Mouse (Mus musculus): ENCODE measurements around the gene Odf3. TPM values are rescaled to one million over a fixed set of nuclear protein-coding genes. Genes with fewer than 3 reads are reported as not detected.
"Not testable (repeated sequence)": the region's sequence is repeated elsewhere in the genome, so short reads cannot be mapped to it uniquely, and the experiment has no call there.

The Odf3 gene
- polyA plus RNA-seq, 3 experiments from 2014 or later = not detected

- peak; percentile 96 for ATAC-seq
Observed at GRCm38 (mm10) chr7:140881696-140882468, 34.3 kb downstream of the Odf3 start, which contains the start of the genes Psmd13 and Sirt3. Psmd13 (plus strand) TSS chr7:140881968. Sirt3 (minus strand) TSS chr7:140882309.

DNA sequence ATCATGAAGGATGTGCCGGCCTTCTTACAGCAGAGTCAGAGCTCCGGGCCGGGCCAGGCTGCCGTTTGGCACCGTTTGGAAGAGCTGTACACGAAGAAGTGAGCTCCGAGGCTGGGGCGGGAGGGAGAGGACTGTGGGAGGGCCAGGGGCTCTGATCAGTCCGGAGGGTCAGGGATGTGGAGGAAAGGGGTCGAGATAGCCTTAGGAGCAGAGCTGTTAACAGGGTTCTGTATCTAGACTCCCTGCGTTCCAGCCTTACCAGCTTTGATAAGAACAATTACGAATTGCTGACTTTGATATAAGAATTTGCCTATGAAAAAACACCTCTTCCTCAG, 34.8 kb downstream of the Odf3 start:
- no peak for ATAC-seq

- ATAC-seq = not testable (repeated sequence)
Observed at GRCm38 (mm10) chr7:140890636-140891035, 43.0 kb downstream of the Odf3 start.

GRCm38 (mm10) chr7:140894031-140894430, 46.4 kb downstream of the Odf3 start:
- no peak for ATAC-seq

DNA sequence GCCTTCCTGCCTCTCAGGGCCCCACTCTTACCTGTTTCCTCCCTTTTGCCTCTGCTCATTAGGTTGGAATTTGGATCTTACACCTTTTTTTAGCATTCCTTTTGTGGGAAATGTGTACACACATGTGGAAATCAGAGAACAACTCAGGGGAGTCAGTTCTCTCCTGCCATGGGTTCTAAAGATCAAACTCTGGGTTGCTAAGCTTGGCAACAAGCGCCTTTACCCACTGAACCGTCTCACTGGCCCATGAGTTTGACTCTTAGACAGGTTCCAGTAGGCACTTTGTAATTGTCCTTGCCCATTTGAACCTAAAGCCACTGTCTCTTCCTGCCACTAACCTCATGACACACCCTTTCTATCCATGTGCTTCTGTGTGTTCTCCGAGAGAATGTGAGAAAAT, 47.0 kb downstream of the Odf3 start:
- no peak for ATAC-seq

GRCm38 (mm10) chr7:140897863-140898262, 50.3 kb downstream of the Odf3 start:
- ATAC-seq = no peak

- no peak for ATAC-seq
Observed at GRCm38 (mm10) chr7:140899121-140899520, 51.5 kb downstream of the Odf3 start.

GRCm38 (mm10) chr7:140900220-140900619, 52.6 kb downstream of the Odf3 start, which contains the start of gene Cox8b:
Cox8b (minus strand) TSS chr7:140900446.
- ATAC-seq = no peak

Other genes starting within 250 kb of the Odf3 start
- under 1 TPM in 1 of 3 experiments, not detected in 2; 0.08 TPM for gene Olfr46, start 246.5 kb upstream of the Odf3 start, polyA plus RNA-seq (2017; shearing (Covaris generic))
- gene Olfr61, start 218.8 kb upstream of the Odf3 start, polyA plus RNA-seq (2017; shearing (Covaris generic)) = not detected
- gene Olfr53, start 201.4 kb upstream of the Odf3 start, polyA plus RNA-seq (2017; shearing (Covaris generic)) = not detected
- under 1 TPM in 1 of 3 experiments, not detected in 2; 0.05 TPM for gene Olfr539, start 187.9 kb upstream of the Odf3 start, polyA plus RNA-seq (2017; shearing (Covaris generic))
- gene Olfr45, start 165.9 kb upstream of the Odf3 start, polyA plus RNA-seq (2017; shearing (Covaris generic)) = under 1 TPM in 1 of 3 experiments, not detected in 2; 0.05 TPM
- gene Olfr541, start 150.5 kb upstream of the Odf3 start, polyA plus RNA-seq (2017; shearing (Covaris generic)) = not detected
- not detected for gene Cyp2e1, start 84.1 kb upstream of the Odf3 start, polyA plus RNA-seq (2017; shearing (Covaris generic))
- gene Syce1, start 60.0 kb upstream of the Odf3 start, polyA plus RNA-seq (2017; shearing (Covaris generic)) = not detected
- under 1 TPM in 2 of 3 experiments, not detected in 1; 0.40 TPM for gene Zfp941, start 25.6 kb upstream of the Odf3 start, polyA plus RNA-seq (2017; shearing (Covaris generic))
- gene Urah, start 12.8 kb upstream of the Odf3 start, polyA plus RNA-seq (2017; shearing (Covaris generic)) = not detected
- gene Scgb1c1, start 2.3 kb upstream of the Odf3 start, polyA plus RNA-seq (2017; shearing (Covaris generic)) = not detected
- gene Gm45785, start 8.5 kb downstream of the Odf3 start, polyA plus RNA-seq (2017; shearing (Covaris generic)) = not detected
- 10 to 100 TPM; 57.0 to 69.1 (median 66.3) TPM for gene Ric8a, start 9.2 kb downstream of the Odf3 start, polyA plus RNA-seq (2017; shearing (Covaris generic))
- 10 to 100 TPM; 43.0 to 59.7 (median 53.0) TPM for gene Bet1l, start 9.8 kb downstream of the Odf3 start, polyA plus RNA-seq (2017; shearing (Covaris generic))
- gene Psmd13, start 34.2 kb downstream of the Odf3 start, polyA plus RNA-seq (2017; shearing (Covaris generic)) = 100 to 1,000 TPM in 2 of 3 experiments, 10 to 100 TPM in 1; 98.5 to 206 (median 105) TPM
- 10 to 100 TPM in 2 of 3 experiments, 1 to 10 TPM in 1; 9.1 to 10.8 (median 10.6) TPM for gene Sirt3, start 34.5 kb downstream of the Odf3 start, polyA plus RNA-seq (2017; shearing (Covaris generic))
- not detected for gene Cox8b, start 52.6 kb downstream of the Odf3 start, polyA plus RNA-seq (2017; shearing (Covaris generic))
- not detected for gene Nlrp6, start 73.1 kb downstream of the Odf3 start, polyA plus RNA-seq (2017; shearing (Covaris generic))
- gene Pgghg, start 93.6 kb downstream of the Odf3 start, polyA plus RNA-seq (2017; shearing (Covaris generic)) = 10 to 100 TPM; 16.6 to 22.5 (median 18.2) TPM
- under 1 TPM in 1 of 3 experiments, not detected in 2; 0.46 TPM for gene Ifitm5, start 102.5 kb downstream of the Odf3 start, polyA plus RNA-seq (2017; shearing (Covaris generic))
- not detected for gene Gm45717, start 108.1 kb downstream of the Odf3 start, polyA plus RNA-seq (2017; shearing (Covaris generic))
- gene Ifitm2, start 108.2 kb downstream of the Odf3 start, polyA plus RNA-seq (2017; shearing (Covaris generic)) = 10 to 100 TPM; 60.0 to 93.0 (median 74.2) TPM
- 1 to 10 TPM in 1 of 3 experiments, under 1 TPM in 1, not detected in 1; 0.54 to 6.6 TPM for gene Ifitm1, start 119.4 kb downstream of the Odf3 start, polyA plus RNA-seq (2017; shearing (Covaris generic))
- gene Ifitm3, start 163.0 kb downstream of the Odf3 start, polyA plus RNA-seq (2017; shearing (Covaris generic)) = 10 to 100 TPM in 1 of 3 experiments, 1 to 10 TPM in 2; 2.7 to 11.2 (median 3.0) TPM
- gene Ifitm6, start 170.1 kb downstream of the Odf3 start, polyA plus RNA-seq (2017; shearing (Covaris generic)) = under 1 TPM in 1 of 3 experiments, not detected in 2; 0.94 TPM
- not detected for gene Gm17387, start 181.3 kb downstream of the Odf3 start, polyA plus RNA-seq (2017; shearing (Covaris generic))
- gene B4galnt4, start 213.3 kb downstream of the Odf3 start, polyA plus RNA-seq (2017; shearing (Covaris generic)) = 10 to 100 TPM; 11.1 to 13.1 (median 12.5) TPM
- 100 to 1,000 TPM; 413 to 487 (median 426) TPM for gene Pkp3, start 230.4 kb downstream of the Odf3 start, polyA plus RNA-seq (2017; shearing (Covaris generic))

Data from inflammation-experienced regulatory T-cells, adult 6 months (primary cell).